In genomic region chr8:48690665-48691395, GRCm38 (mm10) we compare ENCODE assay signal across 9 mouse cellular contexts.
A peak's percentile ranks its signal among the peaks of the same experiment; 100 is the strongest.
DNase-seq lines count a peak whose midpoint lies in the region; ATAC-seq lines count a peak whose summit lies in the region.
"Had no signal": no experiment of that assay in that cellular context is flagged by ENCODE, and none has a peak within 500 bp of the region (broad histone marks: within the 10 kb centered on the region; RNA-seq: fewer than 3 reads in every experiment).

No protein-coding gene starts in this region.

- H3K36me3 ChIP-seq in hindbrain, embryonic 14.5 days (replicated peaks; ENCODE audit: control insufficient read depth, insufficient read depth): no peaks in the 10 kb centered on the region
- H3K36me3 ChIP-seq in hindbrain, embryonic 12.5 days: no peaks in the 10 kb centered on the region
- no peaks in the 10 kb centered on the region for H3K36me3 ChIP-seq in embryonic facial prominence, embryonic 14.5 days (ENCODE audit: control insufficient read depth, insufficient read depth, low read length)
- H3K36me3 ChIP-seq: lung, embryonic 15.5 days had no signal

- intact Hi-C loops in heart, postnatal 36 days (cut with DNase I): loop anchor here (5.0 to 10.0 kb wide), 3 partner anchors 66 to 346 kb away; partner anchors contain the start of gene Tenm3

- no peak overlapping the region for H3K4me2 ChIP-seq in hindbrain, embryonic 14.5 days (replicated peaks)
- H3K4me2 ChIP-seq in hindbrain, embryonic 12.5 days (replicated peaks): no peak overlapping the region
- no peak overlapping the region for H3K4me2 ChIP-seq in embryonic facial prominence, embryonic 14.5 days (ENCODE audit: low read depth, low read length)
- H3K4me2 ChIP-seq: lung, embryonic 15.5 days had no signal

- 63% methylated on average over 10 of the region's 10 CpGs for WGBS in hindbrain, embryonic 14.5 days
- 78% methylated on average over 10 of the region's 10 CpGs for WGBS in hindbrain, embryonic 12.5 days
- 71% methylated on average over 10 of the region's 10 CpGs for WGBS in embryonic facial prominence, embryonic 14.5 days

- H3K9me3 ChIP-seq in hindbrain, embryonic 14.5 days (ENCODE audit: control insufficient read depth, low read length): no peaks in the 10 kb centered on the region
- no peaks in the 10 kb centered on the region for H3K9me3 ChIP-seq in hindbrain, embryonic 12.5 days (replicated peaks)
- H3K9me3 ChIP-seq in embryonic facial prominence, embryonic 14.5 days (ENCODE audit: control insufficient read depth, low read length): no peaks in the 10 kb centered on the region
- H3K9me3 ChIP-seq: lung, embryonic 15.5 days had no signal

- H3K4me1 ChIP-seq in hindbrain, embryonic 14.5 days (replicated peaks; ENCODE audit: control insufficient read depth, insufficient read depth, low read length): 0 out of 2 replicates have a peak, but pooled peaks cover 8% of the 10 kb centered on the region
- no peaks in the 10 kb centered on the region for H3K4me1 ChIP-seq in hindbrain, embryonic 12.5 days
- peaks cover 23% of the 10 kb centered on the region for H3K4me1 ChIP-seq in embryonic facial prominence, embryonic 14.5 days (ENCODE audit: control insufficient read depth, insufficient read depth, low read length)

- H3K27ac ChIP-seq in hindbrain, embryonic 14.5 days: no peak overlapping the region
- no peak overlapping the region for H3K27ac ChIP-seq in hindbrain, embryonic 12.5 days
- no peak overlapping the region for H3K27ac ChIP-seq in embryonic facial prominence, embryonic 14.5 days (replicated peaks; ENCODE audit: low read depth, low read length)
- H3K27ac ChIP-seq: lung, embryonic 15.5 days had no signal

- no peak overlapping the region for H3K9ac ChIP-seq in hindbrain, embryonic 14.5 days
- H3K9ac ChIP-seq in hindbrain, embryonic 12.5 days: no peak overlapping the region
- no peak overlapping the region for H3K9ac ChIP-seq in embryonic facial prominence, embryonic 14.5 days (ENCODE audit: low read depth, low read length)
- H3K9ac ChIP-seq: lung, embryonic 15.5 days had no signal

- no peak; the same call in 1 of the 2 replicates for ATAC-seq in hindbrain, embryonic 14.5 days (ENCODE audit: low FRiP score)
- no peak for ATAC-seq in hindbrain, embryonic 12.5 days (ENCODE audit: low FRiP score)
- ATAC-seq in embryonic facial prominence, embryonic 14.5 days (ENCODE audit: low read depth): no peak

- H3K4me3 ChIP-seq in hindbrain, embryonic 14.5 days (replicated peaks; ENCODE audit: low read length): no peak overlapping the region
- H3K4me3 ChIP-seq in hindbrain, embryonic 12.5 days: no peak overlapping the region
- no peak overlapping the region for H3K4me3 ChIP-seq in embryonic facial prominence, embryonic 14.5 days (ENCODE audit: low read depth, low read length)
- H3K4me3 ChIP-seq: lung, embryonic 15.5 days had no signal

- peak; percentile 48 for DNase-seq in hindbrain, embryonic 14.5 days (ENCODE audit: low spot score)
- peak; percentile 81 for DNase-seq in MN1 (ENCODE audit: low spot score)
- peak; percentile 82 for DNase-seq in embryonic facial prominence, embryonic 14.5 days (ENCODE audit: low spot score)
- DNase-seq in heart, postnatal 36 days: peak; percentile 28 to 34
- DNase-seq in skeletal muscle tissue, adult 2 months (ENCODE audit: low read depth, low spot score): peak; percentile 83
- DNase-seq in urinary bladder, adult 2 months (ENCODE audit: low spot score): no peak
- no peak for DNase-seq in thymus, postnatal 25 days

- no peaks in the 10 kb centered on the region for H3K27me3 ChIP-seq in hindbrain, embryonic 14.5 days (ENCODE audit: control insufficient read depth, insufficient read depth, low read length)
- no peaks in the 10 kb centered on the region for H3K27me3 ChIP-seq in hindbrain, embryonic 12.5 days
- no peaks in the 10 kb centered on the region for H3K27me3 ChIP-seq in embryonic facial prominence, embryonic 14.5 days (replicated peaks; ENCODE audit: control insufficient read depth, insufficient read depth, low read length)
- H3K27me3 ChIP-seq: lung, embryonic 15.5 days had no signal

Comparison
In these comparisons a context has a peak if more than half of its experiments do, and no peak if none do; other contexts are left out.
1. DNase-seq: peak in hindbrain, embryonic 14.5 days (single experiment), MN1 (single experiment), embryonic facial prominence, embryonic 14.5 days (single experiment), heart, postnatal 36 days (2 of 2) and skeletal muscle tissue, adult 2 months (single experiment); none in urinary bladder, adult 2 months (single experiment) and thymus, postnatal 25 days (single experiment).